In the genomic region with DNA sequence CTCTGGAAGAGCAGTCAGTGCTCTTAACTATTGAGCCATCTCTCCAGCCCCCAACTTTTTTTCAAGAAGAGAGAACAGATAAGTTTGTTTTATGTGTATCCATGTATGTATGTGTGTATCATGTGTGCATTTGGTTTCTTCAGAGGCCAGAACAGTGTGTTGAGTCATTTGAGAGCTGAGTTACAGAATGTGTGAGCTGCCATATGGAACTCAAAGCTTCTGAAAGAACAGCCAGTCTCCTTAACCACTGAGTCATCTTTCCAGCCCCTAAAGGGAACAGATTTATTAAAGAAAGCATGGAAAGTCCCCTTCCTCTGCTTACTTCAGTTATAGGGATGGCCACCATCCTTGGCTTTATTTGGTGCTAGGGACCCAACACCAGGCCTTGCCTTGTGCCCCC, we compare ENCODE assay signal across 29 mouse cellular contexts. TPM values are rescaled to one million over a fixed set of nuclear protein-coding genes. Genes with fewer than 3 reads are reported as not detected.
DNase-seq lines count a peak whose midpoint lies in the region; ATAC-seq and TF ChIP-seq lines count a peak whose summit lies in the region.
"Had no signal": no experiment of that assay in that cellular context is flagged by ENCODE, and none has a peak within 500 bp of the region (broad histone marks: within the 10 kb centered on the region; RNA-seq: fewer than 3 reads in every experiment).

No protein-coding gene starts in this region.

- peaks cover 2% of the 10 kb centered on the region; the same call in 1 of the 2 replicates for H3K36me3 ChIP-seq in forebrain, embryonic 11.5 days (ENCODE audit: control insufficient read depth, insufficient read depth, low read length)
- H3K36me3 ChIP-seq in liver, embryonic 11.5 days (ENCODE audit: control insufficient read depth, insufficient read depth, low read length): peaks cover 7% of the 10 kb centered on the region

- no peak overlapping the region for H3K9ac ChIP-seq in forebrain, embryonic 11.5 days (ENCODE audit: low read length)
- H3K9ac ChIP-seq in liver, embryonic 11.5 days (ENCODE audit: low read depth, low read length): no peak overlapping the region
- H3K9ac ChIP-seq: embryonic facial prominence, embryonic 13.5 days; embryonic facial prominence, embryonic 15.5 days; forebrain, embryonic 13.5 days; forebrain, embryonic 15.5 days; forebrain, postnatal 0 days had no signal

- no peak overlapping the region for H3K4me3 ChIP-seq in layer of hippocampus, adult 2 months
- H3K4me3 ChIP-seq in forebrain, embryonic 11.5 days (ENCODE audit: low read depth, low read length): no peak overlapping the region
- no peak overlapping the region for H3K4me3 ChIP-seq in liver, embryonic 11.5 days (ENCODE audit: low read depth, low read length)
- H3K4me3 ChIP-seq: embryonic facial prominence, embryonic 13.5 days; embryonic facial prominence, embryonic 15.5 days; erythroblast, embryonic 14.5 days; forebrain, embryonic 10.5 days; forebrain, embryonic 13.5 days; forebrain, embryonic 15.5 days had no signal

- H3K9me3 ChIP-seq in forebrain, embryonic 11.5 days (ENCODE audit: control insufficient read depth, low read length): no peaks in the 10 kb centered on the region
- H3K9me3 ChIP-seq in liver, embryonic 11.5 days (ENCODE audit: control insufficient read depth, low read length): no peaks in the 10 kb centered on the region
- H3K9me3 ChIP-seq: embryonic facial prominence, embryonic 13.5 days; embryonic facial prominence, embryonic 15.5 days; forebrain, embryonic 10.5 days; forebrain, embryonic 13.5 days; forebrain, embryonic 15.5 days; G1E had no signal

- no peak for ATAC-seq in forebrain, embryonic 11.5 days (replicated peaks; ENCODE audit: low FRiP score)
- ATAC-seq in liver, embryonic 11.5 days (replicated peaks; ENCODE audit: low FRiP score): no peak
- ATAC-seq: activated CD4-positive, CD25-positive, alpha-beta regulatory T cell, adult 4 months; CD4-positive, CD25-positive, alpha-beta regulatory T cell, adult 4 months; forebrain, embryonic 13.5 days; forebrain, embryonic 15.5 days; forebrain, postnatal 0 days; Patski had no signal

- no peak for TF ChIP-seq CTCF in layer of hippocampus, adult 2 months (conservative IDR thresholded peaks at IDR 0.05)

- no peaks in the 10 kb centered on the region for H3K4me1 ChIP-seq in forebrain, embryonic 11.5 days (replicated peaks; ENCODE audit: control insufficient read depth, insufficient read depth, low read length)
- H3K4me1 ChIP-seq in liver, embryonic 11.5 days (replicated peaks; ENCODE audit: control insufficient read depth, insufficient read depth, low read length): peaks cover 10% of the 10 kb centered on the region
- H3K4me1 ChIP-seq: embryonic facial prominence, embryonic 13.5 days; embryonic facial prominence, embryonic 15.5 days; forebrain, embryonic 10.5 days; forebrain, embryonic 13.5 days; forebrain, embryonic 15.5 days had no signal

- no peak overlapping the region for H3K4me2 ChIP-seq in forebrain, embryonic 11.5 days (ENCODE audit: low read depth, low read length, severe bottlenecking)
- no peak overlapping the region for H3K4me2 ChIP-seq in liver, embryonic 11.5 days
- H3K4me2 ChIP-seq: embryonic facial prominence, embryonic 13.5 days; embryonic facial prominence, embryonic 15.5 days; forebrain, embryonic 13.5 days; forebrain, embryonic 15.5 days had no signal

- DNase-seq in layer of hippocampus, adult 2 months (ENCODE audit: low spot score in 2 of 2): no peak
- DNase-seq in layer of hippocampus, postnatal 36 days: no peak
- peak; percentile 26 for DNase-seq in right cerebral cortex, adult 18-20 months
- no peak for DNase-seq in right cerebral cortex, postnatal 25 days
- peak; percentile 66 for DNase-seq in brain, adult 2 months (ENCODE audit: low read depth, low spot score)
- no peak for DNase-seq in forebrain, embryonic 11.5 days (ENCODE audit: low spot score)
- no peak for DNase-seq in liver, embryonic 11.5 days (ENCODE audit: low spot score)
- DNase-seq: adrenal gland, adult 8-10 months; adrenal gland, postnatal 14 days; B cell, adult 2 months; cerebellum, adult 11 months; cerebellum, adult 18-20 months; cerebellum, adult 8-10 months; cerebellum, adult 9-11 months; cerebellum, postnatal 14 days; cerebellum, postnatal 36 days; embryo, embryonic 11 days; forebrain, postnatal 0 days had no signal

- H3K27me3 ChIP-seq in forebrain, embryonic 11.5 days (ENCODE audit: control insufficient read depth, insufficient read depth, low read length): no peaks in the 10 kb centered on the region
- no peaks in the 10 kb centered on the region for H3K27me3 ChIP-seq in liver, embryonic 11.5 days (replicated peaks; ENCODE audit: control insufficient read depth, insufficient read depth, low read length)
- H3K27me3 ChIP-seq: CH12.LX; embryonic facial prominence, embryonic 13.5 days; embryonic facial prominence, embryonic 15.5 days; forebrain, embryonic 13.5 days; forebrain, embryonic 15.5 days; Patski had no signal

- H3K27ac ChIP-seq in layer of hippocampus, adult 2 months: peak overlapping the region; percentile 75
- H3K27ac ChIP-seq in forebrain, embryonic 11.5 days (ENCODE audit: low read depth, low read length): no peak overlapping the region
- H3K27ac ChIP-seq in liver, embryonic 11.5 days (ENCODE audit: low read depth, low read length): no peak overlapping the region
- H3K27ac ChIP-seq: embryonic facial prominence, embryonic 13.5 days; embryonic facial prominence, embryonic 15.5 days; forebrain, embryonic 10.5 days; forebrain, embryonic 13.5 days; forebrain, embryonic 15.5 days had no signal

RNA-seq across cellular contexts. Expression of gene Phf20, which starts 25.8 kb away (rescaled TPM):
- 100 to 1,000 TPM; 106 to 116 TPM for total RNA-seq in layer of hippocampus, adult 2 months (2021)
- 100 to 1,000 TPM in 1 of 2 experiments, 10 to 100 TPM in 1; 94.5 to 101 TPM for total RNA-seq in layer of hippocampus, postnatal 36 days (2021)
- polyA plus RNA-seq in forebrain, embryonic 11.5 days (2014; fragmentation: Nextera tagmentation; extraction: Ambion mirVana): 87.7 and 92.9 TPM in 2 replicates
- polyA plus RNA-seq in liver, embryonic 11.5 days (2014; fragmentation: Nextera tagmentation; extraction: Ambion mirVana): 33.8 and 42.9 TPM in 2 replicates

RNA-seq across cellular contexts. Expression of gene Rbm39, which starts 42.1 kb away (rescaled TPM):
- 100 to 1,000 TPM; 346 to 390 TPM for total RNA-seq in layer of hippocampus, adult 2 months (2021)
- total RNA-seq in layer of hippocampus, postnatal 36 days (2021): 100 to 1,000 TPM; 318 to 371 TPM
- 630 and 681 TPM in 2 replicates for polyA plus RNA-seq in forebrain, embryonic 11.5 days (2014; fragmentation: Nextera tagmentation; extraction: Ambion mirVana)
- 485 and 514 TPM in 2 replicates for polyA plus RNA-seq in liver, embryonic 11.5 days (2014; fragmentation: Nextera tagmentation; extraction: Ambion mirVana)

Comparison
In these comparisons a context has a peak if more than half of its experiments do, and no peak if none do; other contexts are left out.
1. DNase-seq: peak in right cerebral cortex, adult 18-20 months (single experiment) and brain, adult 2 months (single experiment); none in layer of hippocampus, adult 2 months (0 of 2), layer of hippocampus, postnatal 36 days (0 of 2), right cerebral cortex, postnatal 25 days (single experiment), forebrain, embryonic 11.5 days (single experiment) and liver, embryonic 11.5 days (single experiment).